Mouse (Mus musculus) gastrocnemius, adult 2 months (tissue): ENCODE measurements at regions not wholly inside any gene's neighbourhood (a gene's known extent, or its start where the extent isn't known, plus 50 kb on each side); places are given as distances from the start of the nearest gene placed in this dataset.

Source experiments
- DNase-seq: peaks from one replicate; pipeline ENCODE4 v3.0.0; 2022
- H3K27ac ChIP-seq: fragments of 200-600 bp; 2 replicates; pipeline ENCODE4 v1.8.1; 2022; ENCODE audit warnings: mild to moderate bottlenecking
- H3K4me3 ChIP-seq: fragments of 200-600 bp; 2 replicates; pipeline ENCODE4 v1.8.1; 2022; ENCODE audit warnings: mild to moderate bottlenecking, moderate library complexity
- CTCF ChIP-seq: fragments of 200-600 bp; IDR thresholded peaks from 2 replicates; pipeline ENCODE4 v1.8.1; 2022; ENCODE audit warnings: antibody characterized with exemption, mild to moderate bottlenecking, moderate library complexity
- intact Hi-C: fragments of 180-260 bp; cut with DNase I; formaldehyde crosslinking; loops from one replicate; pipeline ENCODE4 v1.15.1; 2025

DNA sequence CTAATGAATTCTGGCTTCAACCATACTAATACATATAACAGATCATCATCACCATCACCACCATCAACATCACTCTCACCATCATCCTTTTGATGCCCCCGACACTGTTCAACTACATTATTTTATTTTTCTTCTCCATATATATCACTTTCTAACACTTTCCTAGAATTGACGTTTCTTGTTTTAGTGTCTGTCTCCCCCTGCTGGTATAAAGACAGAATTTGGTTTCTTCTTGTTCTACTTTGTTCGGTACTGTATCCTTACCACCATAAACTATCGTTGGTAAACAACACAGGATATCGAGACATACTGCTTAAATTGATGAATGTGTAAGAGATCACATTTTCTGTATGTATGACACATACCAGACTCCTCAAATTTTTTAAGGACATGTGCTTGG, 92.5 kb upstream of the Tab3 start:
- DNase-seq, result no peak
- Histone ChIP-seq H3K4me3 (no peak overlapping the region), H3K27ac (no peak overlapping the region)
- intact Hi-C loops, result no loop called here
- peak; percentile 53 for TF ChIP-seq CTCF

DNA sequence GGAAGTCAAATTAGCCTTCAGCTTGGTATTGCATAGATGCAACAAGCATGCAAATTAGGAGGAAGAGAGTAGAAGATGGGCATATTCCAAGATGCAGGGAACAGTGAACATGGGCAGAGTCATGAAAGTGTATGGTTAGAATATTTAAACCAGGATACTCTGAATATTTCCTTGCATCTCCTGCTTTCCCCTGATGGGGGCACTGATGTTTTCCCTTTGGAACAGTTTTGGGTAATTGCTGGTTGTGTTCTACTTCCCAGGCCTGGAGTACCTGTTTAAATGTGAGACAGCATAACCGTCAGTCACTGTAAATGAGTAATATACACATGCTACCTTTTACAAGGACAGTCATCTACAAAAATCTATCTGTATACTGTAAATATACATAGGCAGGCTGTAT, 76.9 kb upstream of the Tab3 start:
- DNase-seq, result no peak
- Histone ChIP-seq H3K4me3 (no peak overlapping the region), H3K27ac (no peak overlapping the region)
- peak; percentile 33 for TF ChIP-seq CTCF
- intact Hi-C loops, result no loop called here
